Mouse (Mus musculus): ENCODE results near the gene A630010A05Rik.
"Not testable (repeated sequence)": the region's sequence is repeated elsewhere in the genome, so short reads cannot be mapped to it uniquely, and the experiment has no call there.

A630010A05Rik gene

DNA sequence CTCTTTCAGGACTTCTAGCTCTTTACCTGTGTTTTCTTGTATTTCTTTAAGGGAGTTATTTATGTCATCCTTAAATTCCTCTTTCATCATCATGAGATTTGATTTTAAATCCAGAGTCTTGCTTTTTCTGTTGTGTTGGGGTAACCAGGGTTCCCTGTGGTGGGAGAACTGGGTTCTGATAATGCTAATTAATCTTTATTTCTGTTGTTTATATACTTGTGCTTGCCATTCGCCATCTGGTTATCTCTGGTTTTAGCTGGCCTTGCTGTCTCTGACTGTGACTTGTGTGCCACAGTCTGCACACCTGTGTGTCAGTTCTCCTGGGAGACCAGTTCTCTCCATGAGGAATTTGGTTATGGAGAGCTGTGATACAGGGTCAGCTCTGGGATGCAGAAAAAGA is at the start of gene A630010A05Rik:
A630010A05Rik (plus strand) TSS at position 301 of the 400 bp plus-strand sequence.
- DNase-seq, result no peak

DNA sequence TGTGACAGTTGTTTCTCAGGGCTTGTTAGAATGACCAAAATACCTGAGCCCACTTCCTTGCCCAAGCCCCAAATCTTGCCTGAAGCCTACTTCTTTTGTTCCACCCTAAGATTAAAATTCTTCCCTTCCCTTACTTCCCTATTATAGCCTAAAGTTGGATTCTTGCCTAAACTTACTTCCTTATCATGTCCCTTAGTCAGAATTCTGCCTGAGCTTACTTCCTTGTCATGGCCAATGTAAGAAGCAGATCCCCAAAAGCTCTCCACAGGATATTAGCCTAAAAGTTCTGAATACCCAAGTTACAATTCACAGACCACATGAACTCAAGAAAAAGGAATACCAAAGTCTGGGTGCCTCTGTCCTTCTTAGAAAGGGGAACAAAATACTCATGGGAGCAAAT is 26.4 kb upstream of the A630010A05Rik start:
- no peak for DNase-seq

DNA sequence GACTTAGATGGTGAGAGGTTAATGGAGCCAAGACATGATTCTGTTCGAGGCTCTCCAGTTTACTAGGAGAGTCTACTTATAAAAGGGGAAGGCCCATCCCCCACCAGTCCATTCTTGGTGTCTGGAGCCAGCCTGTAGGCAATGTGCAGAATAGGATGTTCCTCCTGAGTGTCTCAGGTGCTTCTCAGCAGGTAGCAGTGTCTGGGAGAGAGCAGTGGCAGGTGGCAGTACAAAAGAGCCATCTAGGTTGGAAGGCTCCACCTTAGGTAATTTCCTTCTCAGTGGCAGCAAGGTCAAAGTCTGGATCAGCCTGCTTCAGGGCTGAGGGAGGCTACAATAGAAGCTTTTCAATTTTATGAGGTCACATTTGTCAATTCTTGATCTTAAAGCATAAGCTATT is 4.9 kb upstream of the A630010A05Rik start:
- not testable (repeated sequence) for DNase-seq
